Mouse (Mus musculus): Measurements from ENCODE around the gene Osbpl3.

DNA sequence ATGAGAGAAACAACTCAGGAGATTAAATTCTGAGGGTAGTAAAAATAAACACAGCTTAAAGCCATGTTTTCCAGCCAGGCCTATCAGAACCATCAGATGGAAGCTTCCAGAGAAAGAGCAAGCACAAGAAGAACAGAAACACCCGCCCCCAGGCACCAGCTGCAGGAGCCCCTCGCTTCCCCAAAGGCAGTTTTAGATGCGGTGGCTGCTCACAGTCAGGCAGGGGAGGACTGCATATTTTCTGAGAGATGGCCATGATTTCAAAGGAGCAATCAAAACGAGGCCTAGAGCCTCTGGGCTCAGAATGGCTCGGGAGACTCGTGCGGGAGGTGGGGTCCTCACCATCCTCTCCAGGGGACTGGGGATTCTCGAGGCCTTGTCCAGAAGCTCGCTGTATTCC lies 133.4 kb downstream of the Osbpl3 start:
- TF ChIP-seq EP300 (IDR thresholded peaks at IDR 0.05; ENCODE audit: insufficient read depth, low read depth, low read length) (no peak), POLR2A (IDR thresholded peaks at IDR 0.05; ENCODE audit: insufficient read depth, low read depth, low read length) (no peak)
